Mouse (Mus musculus) stomach, embryonic 15.5 days (tissue): ENCODE data around the gene Clstn2. TPM values are rescaled to one million over a fixed set of nuclear protein-coding genes. Genes with fewer than 3 reads are reported as not detected.

Experiments used
- ATAC-seq: fragments of 200-750 bp; cut with Nextera tagmentation; 2 replicates; pipeline ENCODE4 v1.8.0; 2017; ENCODE audit warnings: low read depth, moderate number of reproducible peaks, moderate TSS enrichment; ENCODE audit not compliant: insufficient read depth, low FRiP score
- H3K27ac ChIP-seq: fragments of 300-500 bp; sonication (generic); 2 replicates; pipeline ENCODE4 v1.5.1; 2015; ENCODE audit warnings: mild to moderate bottlenecking, inconsistent platforms
- H3K27me3 ChIP-seq: fragments of 300-500 bp; sonication (generic); replicated peaks from 2 replicates; pipeline ENCODE4 v1.6.1; 2015; ENCODE audit warnings: inconsistent platforms
- H3K36me3 ChIP-seq: fragments of 300-500 bp; sonication (generic); 2 replicates; pipeline ENCODE4 v1.6.1; 2015; ENCODE audit warnings: inconsistent platforms
- H3K4me1 ChIP-seq: fragments of 300-500 bp; sonication (generic); 2 replicates; pipeline ENCODE4 v1.6.1; 2015; ENCODE audit warnings: inconsistent platforms
- H3K4me2 ChIP-seq: fragments of 300-500 bp; sonication (generic); 2 replicates; pipeline ENCODE4 v1.6.1; 2015; ENCODE audit warnings: mild to moderate bottlenecking, inconsistent platforms
- H3K4me3 ChIP-seq: fragments of 300-500 bp; sonication (generic); replicated peaks from 2 replicates; pipeline ENCODE4 v1.5.1; 2015; ENCODE audit warnings: inconsistent platforms
- H3K9ac ChIP-seq: fragments of 300-500 bp; sonication (generic); 2 replicates; pipeline ENCODE4 v1.6.1; 2015; ENCODE audit warnings: inconsistent platforms
- H3K9me3 ChIP-seq: fragments of 300-500 bp; sonication (generic); 2 replicates; pipeline ENCODE4 v1.6.1; 2016; ENCODE audit warnings: inconsistent platforms
- WGBS: fragments of 180-500 bp; shearing (Covaris S2); methylation state at CpG from one replicate; pipeline ENCODE4 v1.1.7; 2015; 5-methylcytosine and 5-hydroxymethylcytosine counted together
- polyA plus RNA-seq: library from polyadenylated mRNA; unstranded; fragments of >200 nt; fragmentation: Nextera tagmentation; extraction: Ambion mirVana; gene quantifications from 2 replicates; pipeline ENCODE4 v1.2.1, GENCODE M21; 2015

The Clstn2 gene
- polyA plus RNA-seq, 1 experiment from 2014 or later = 0.83 TPM

DNA sequence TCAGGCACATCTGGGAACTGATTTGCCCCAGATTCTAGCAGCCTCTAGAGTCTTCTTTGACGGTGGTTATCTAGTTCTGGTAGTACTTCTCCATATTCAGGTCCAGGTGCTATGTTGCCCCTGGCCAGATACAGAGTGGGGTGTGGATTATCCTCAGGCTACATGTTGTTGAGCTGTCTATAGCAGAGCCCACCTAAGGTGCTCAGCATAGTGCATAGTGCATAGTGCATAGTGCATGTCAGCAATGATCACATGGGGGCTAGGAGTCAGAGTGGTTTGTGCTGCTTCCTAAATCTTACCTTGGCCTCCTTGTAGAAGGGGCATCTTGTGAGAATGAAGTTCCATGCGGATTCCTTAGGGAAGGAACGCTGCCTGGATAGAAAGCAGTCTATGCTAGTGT lies 556.5 kb downstream of the Clstn2 start:
- H3K4me3 ChIP-seq = no peak overlapping the region
- no peak overlapping the region for H3K27ac ChIP-seq
- no peaks in the 10 kb centered on the region for H3K27me3 ChIP-seq
- no peaks in the 10 kb centered on the region for H3K9me3 ChIP-seq
- no peaks in the 10 kb centered on the region for H3K36me3 ChIP-seq
- H3K9ac ChIP-seq = no peak overlapping the region
- no peak for ATAC-seq
- H3K4me2 ChIP-seq = no peak overlapping the region
- H3K4me1 ChIP-seq = no peaks in the 10 kb centered on the region
- 90% methylated on average over 3 of the region's 3 CpGs for WGBS

DNA sequence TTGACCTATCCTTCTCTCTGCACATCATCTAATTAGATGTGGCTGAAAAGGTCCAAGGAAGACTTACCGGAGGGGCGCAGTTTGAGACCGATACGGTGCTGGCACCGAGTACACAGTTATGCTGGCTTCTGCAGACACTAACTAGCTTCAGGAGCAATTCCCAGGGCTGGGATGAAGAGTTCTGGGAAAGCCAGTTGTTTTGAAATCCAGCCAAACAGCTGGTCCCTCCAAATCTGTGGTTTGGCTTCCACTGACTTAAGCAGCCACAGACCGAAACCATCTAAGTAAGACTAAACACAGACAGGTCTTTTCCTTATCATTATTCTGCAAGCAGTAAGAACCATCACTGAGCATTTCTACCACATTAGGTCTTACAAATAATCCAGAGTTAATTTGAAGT lies 558.1 kb downstream of the Clstn2 start:
- H3K27me3 ChIP-seq = no peaks in the 10 kb centered on the region
- no peaks in the 10 kb centered on the region for H3K36me3 ChIP-seq
- H3K4me1 ChIP-seq = no peaks in the 10 kb centered on the region
- no peak overlapping the region for H3K27ac ChIP-seq
- H3K4me3 ChIP-seq = no peak overlapping the region
- 70% methylated on average over 6 of the region's 6 CpGs for WGBS
- no peak for ATAC-seq
- no peak overlapping the region for H3K4me2 ChIP-seq
- H3K9me3 ChIP-seq = no peaks in the 10 kb centered on the region
- H3K9ac ChIP-seq = no peak overlapping the region

- no peaks in the 10 kb centered on the region for H3K4me1 ChIP-seq
- H3K27me3 ChIP-seq = no peaks in the 10 kb centered on the region
- no peaks in the 10 kb centered on the region for H3K36me3 ChIP-seq
- H3K4me2 ChIP-seq = no peak overlapping the region
- no peak for ATAC-seq
- no peaks in the 10 kb centered on the region for H3K9me3 ChIP-seq
- WGBS = 72% methylated on average over 7 of the region's 7 CpGs
- H3K27ac ChIP-seq = no peak overlapping the region
- no peak overlapping the region for H3K9ac ChIP-seq
- no peak overlapping the region for H3K4me3 ChIP-seq
These were observed 561.9 kb downstream of the Clstn2 start for GRCm38 (mm10) chr9:97471014-97471591.

DNA sequence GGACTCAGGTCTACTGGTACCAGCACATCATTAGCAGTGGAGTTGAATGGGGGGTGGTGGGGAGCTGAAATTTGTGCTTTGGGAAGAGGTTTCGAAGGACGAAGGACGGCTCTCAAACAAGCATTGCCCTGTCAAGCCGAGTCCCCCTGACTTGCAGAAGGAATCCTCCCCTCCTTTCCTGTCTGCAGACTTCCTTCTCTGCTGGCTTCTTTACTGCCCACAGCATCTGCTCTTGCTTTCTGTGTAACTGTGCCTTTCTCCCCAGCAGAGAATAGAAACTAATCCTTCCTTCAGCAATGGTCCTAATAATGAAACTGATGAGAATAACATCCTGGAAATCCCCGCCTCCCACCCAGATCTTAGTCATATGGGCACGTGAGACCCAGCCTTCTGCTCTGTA lies 572.5 kb downstream of the Clstn2 start:
- Histone ChIP-seq H3K4me3 (no peak overlapping the region), H3K36me3 (no peaks in the 10 kb centered on the region), H3K9me3 (no peaks in the 10 kb centered on the region), H3K4me1 (no peaks in the 10 kb centered on the region), H3K27me3 (no peaks in the 10 kb centered on the region), H3K9ac (no peak overlapping the region), H3K27ac (no peak overlapping the region), H3K4me2 (no peak overlapping the region)
- ATAC-seq = no peak
- WGBS = 74% methylated on average over 6 of the region's 6 CpGs

- ATAC-seq = no peak
- no peak overlapping the region for H3K4me3 ChIP-seq
- H3K27ac ChIP-seq = no peak overlapping the region
- H3K9me3 ChIP-seq = no peaks in the 10 kb centered on the region
- H3K27me3 ChIP-seq = no peaks in the 10 kb centered on the region
- no peak overlapping the region for H3K9ac ChIP-seq
- no peaks in the 10 kb centered on the region for H3K4me1 ChIP-seq
- H3K4me2 ChIP-seq = no peak overlapping the region
- WGBS = 72% methylated on average over 4 of the region's 4 CpGs
- H3K36me3 ChIP-seq = no peaks in the 10 kb centered on the region
These were observed 573.2 kb downstream of the Clstn2 start for GRCm38 (mm10) chr9:97459745-97460144.

GRCm38 (mm10) chr9:97449316-97450050 lies 583.5 kb downstream of the Clstn2 start:
- no peak for ATAC-seq
- WGBS = 59% methylated on average over 13 of the region's 13 CpGs
- Histone ChIP-seq H3K27me3 (no peaks in the 10 kb centered on the region), H3K9me3 (no peaks in the 10 kb centered on the region), H3K9ac (no peak overlapping the region), H3K4me3 (no peak overlapping the region), H3K27ac (no peak overlapping the region), H3K36me3 (no peaks in the 10 kb centered on the region), H3K4me1 (no peaks in the 10 kb centered on the region), H3K4me2 (no peak overlapping the region)

DNA sequence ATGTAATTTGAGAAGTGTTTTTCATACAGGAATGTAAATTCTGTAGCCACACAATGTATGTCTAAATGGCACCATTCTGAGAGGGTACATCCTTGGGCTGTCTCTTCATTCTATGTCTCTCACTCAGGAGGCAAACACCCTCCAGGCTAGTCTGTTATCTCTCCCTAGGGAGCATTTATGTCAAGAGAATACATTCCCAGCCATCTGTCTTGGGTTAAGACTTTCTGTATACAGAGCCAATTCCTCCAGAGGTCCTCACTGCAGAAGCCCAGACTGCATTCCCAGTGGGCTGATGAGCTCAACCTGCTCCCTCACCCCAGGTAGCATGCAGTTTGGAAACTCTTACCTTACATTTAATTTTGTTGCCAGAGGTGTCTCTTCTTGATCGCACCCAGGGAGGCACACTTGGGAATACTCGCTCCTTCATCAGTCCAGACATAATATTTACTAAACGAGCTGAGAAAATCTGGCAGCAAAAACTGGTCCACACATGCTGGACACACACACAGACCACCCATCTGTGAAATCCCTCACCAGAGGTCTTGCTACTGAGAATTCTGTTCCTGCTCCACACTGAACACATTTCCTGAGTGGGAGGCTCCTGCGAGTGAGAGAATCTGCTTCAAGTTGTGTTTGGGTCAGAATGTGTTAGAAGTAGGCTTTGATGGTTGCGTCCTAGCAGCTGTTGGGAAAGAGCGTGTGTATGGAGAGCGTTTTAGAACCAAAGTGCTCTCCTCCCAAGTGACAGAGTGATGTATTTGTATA lies 592.9 kb downstream of the Clstn2 start:
- Histone ChIP-seq H3K27ac (no peak overlapping the region), H3K4me3 (no peak overlapping the region), H3K27me3 (no peaks in the 10 kb centered on the region), H3K4me2 (no peak overlapping the region), H3K9ac (no peak overlapping the region), H3K36me3 (no peaks in the 10 kb centered on the region), H3K4me1 (0 out of 2 replicates have a peak, but pooled peaks cover 6% of the 10 kb centered on the region), H3K9me3 (no peaks in the 10 kb centered on the region)
- WGBS = 40% methylated on average over 7 of the region's 7 CpGs
- ATAC-seq = no peak

DNA sequence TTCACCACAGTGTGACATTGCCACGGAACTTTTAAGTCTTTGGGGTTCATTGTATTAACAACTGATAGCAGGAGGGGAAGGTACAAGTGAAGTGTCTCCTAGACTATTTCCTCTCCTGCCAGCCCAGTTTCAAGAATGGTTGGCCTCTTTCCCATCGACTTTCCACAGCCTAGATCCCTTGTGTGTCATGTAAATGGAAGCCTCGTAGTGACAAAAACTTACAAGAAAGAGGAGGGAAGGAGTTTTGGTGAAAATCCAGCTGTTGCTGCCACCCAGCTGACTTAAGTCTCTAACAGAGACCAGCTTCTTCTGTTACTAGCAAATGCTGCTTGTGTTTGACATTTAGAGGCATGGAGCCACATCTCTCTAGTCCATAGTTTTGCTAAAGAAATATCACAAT lies 598.3 kb downstream of the Clstn2 start:
- no peak for ATAC-seq
- no peak overlapping the region for H3K4me3 ChIP-seq
- H3K36me3 ChIP-seq = no peaks in the 10 kb centered on the region
- H3K9ac ChIP-seq = no peak overlapping the region
- no peak overlapping the region for H3K27ac ChIP-seq
- no peaks in the 10 kb centered on the region for H3K27me3 ChIP-seq
- H3K9me3 ChIP-seq = no peaks in the 10 kb centered on the region
- WGBS = 50% methylated on average over 3 of the region's 3 CpGs
- no peaks in the 10 kb centered on the region for H3K4me1 ChIP-seq
- no peak overlapping the region for H3K4me2 ChIP-seq

DNA sequence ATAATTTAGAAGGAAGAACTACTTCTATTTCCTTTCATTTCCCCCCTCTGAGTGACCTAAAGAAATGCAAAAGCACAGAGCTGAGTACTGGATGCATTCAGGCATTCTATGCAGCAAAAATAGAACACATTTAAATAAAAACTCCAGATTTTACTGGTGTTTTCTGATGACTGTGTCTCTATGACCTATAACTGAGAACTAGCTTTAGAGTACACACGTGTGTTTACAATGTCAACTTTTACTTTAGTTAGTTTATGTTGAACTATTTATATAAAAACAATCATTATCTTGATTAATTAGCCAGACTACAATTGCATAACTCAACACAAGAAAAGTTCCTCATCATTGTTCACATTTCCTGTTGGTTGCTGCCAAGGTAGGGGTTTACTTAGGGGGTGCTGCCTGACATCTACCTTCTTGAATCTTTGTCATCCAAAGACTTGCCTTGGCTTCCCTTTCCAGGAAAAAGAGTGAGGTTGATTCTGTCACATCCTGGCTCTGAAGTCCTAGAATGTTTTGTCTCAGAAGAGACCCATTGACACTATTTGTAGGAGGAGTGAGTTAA lies 603.0 kb downstream of the Clstn2 start:
- 61% methylated on average over 1 of the region's 1 CpGs for WGBS
- Histone ChIP-seq H3K9ac (no peak overlapping the region), H3K4me2 (no peak overlapping the region), H3K4me3 (no peak overlapping the region), H3K4me1 (no peaks in the 10 kb centered on the region), H3K27me3 (no peaks in the 10 kb centered on the region), H3K36me3 (no peaks in the 10 kb centered on the region), H3K27ac (no peak overlapping the region), H3K9me3 (no peaks in the 10 kb centered on the region)
- ATAC-seq = no peak

GRCm38 (mm10) chr9:97428127-97428526 lies 604.9 kb downstream of the Clstn2 start:
- H3K27ac ChIP-seq = no peak overlapping the region
- 80% methylated on average over 7 of the region's 7 CpGs for WGBS

GRCm38 (mm10) chr9:97420896-97421295 lies 612.1 kb downstream of the Clstn2 start:
- Histone ChIP-seq H3K27me3 (no peaks in the 10 kb centered on the region), H3K27ac (no peak overlapping the region), H3K4me1 (no peaks in the 10 kb centered on the region), H3K9ac (no peak overlapping the region), H3K4me2 (no peak overlapping the region), H3K36me3 (no peaks in the 10 kb centered on the region), H3K4me3 (no peak overlapping the region), H3K9me3 (no peaks in the 10 kb centered on the region)
- 66% methylated on average over 5 of the region's 5 CpGs for WGBS
- ATAC-seq = no peak

More at GRCm38 (mm10) chr9:97428127-97428526, 604.9 kb downstream of the Clstn2 start:
- H3K4me2 ChIP-seq = no peak overlapping the region
- H3K9me3 ChIP-seq = no peaks in the 10 kb centered on the region
- H3K4me1 ChIP-seq = no peaks in the 10 kb centered on the region
- no peaks in the 10 kb centered on the region for H3K36me3 ChIP-seq
- ATAC-seq = no peak
- H3K4me3 ChIP-seq = no peak overlapping the region
- no peaks in the 10 kb centered on the region for H3K27me3 ChIP-seq
- H3K9ac ChIP-seq = no peak overlapping the region
